Mouse (Mus musculus): ENCODE results near the gene Ccdc187. TPM values are rescaled to one million over a fixed set of nuclear protein-coding genes. Genes with fewer than 3 reads are reported as not detected.

Gene Ccdc187
- polyA plus RNA-seq, 1 experiment: not detected

- H3K79me3 ChIP-seq (ENCODE audit: low read depth): no peaks in the 10 kb centered on the region
- no peak for TF ChIP-seq MYOG (IDR thresholded peaks at IDR 0.05; ENCODE audit: control insufficient read depth, extremely low read depth, insufficient read length)
- TF ChIP-seq FOSL1 (IDR thresholded peaks at IDR 0.05; ENCODE audit: insufficient read depth, low read length, poor library complexity, severe bottlenecking): no peak
- no peak for TF ChIP-seq CEBPB (IDR thresholded peaks at IDR 0.05; ENCODE audit: low read depth)
- H3ac ChIP-seq (ENCODE audit: control insufficient read depth, insufficient read length, low read depth): no peak overlapping the region
- peaks cover 62% of the 10 kb centered on the region for H3K27me3 ChIP-seq (ENCODE audit: control insufficient read depth, insufficient read depth, insufficient read length)
- H3K4me3 ChIP-seq (ENCODE audit: insufficient read depth, poor library complexity, severe bottlenecking): no peak overlapping the region
- H3K79me2 ChIP-seq (ENCODE audit: control insufficient read depth, insufficient read depth): no peaks in the 10 kb centered on the region
- no peaks in the 10 kb centered on the region for H3K36me3 ChIP-seq (ENCODE audit: control insufficient read depth, insufficient read depth)
These were observed 26.1 kb downstream of the Ccdc187 start for GRCm38 (mm10) chr2:26268216-26268615.

GRCm38 (mm10) chr2:26266066-26266742 is 28.2 kb downstream of the Ccdc187 start:
- Histone ChIP-seq H3K79me2 (ENCODE audit: control insufficient read depth, insufficient read depth) (no peaks in the 10 kb centered on the region), H3K79me3 (ENCODE audit: low read depth) (no peaks in the 10 kb centered on the region), H3K27me3 (ENCODE audit: control insufficient read depth, insufficient read depth, insufficient read length) (peaks cover 49% of the 10 kb centered on the region), H3K4me3 (ENCODE audit: insufficient read depth, poor library complexity, severe bottlenecking) (no peak overlapping the region), H3K36me3 (ENCODE audit: control insufficient read depth, insufficient read depth) (no peaks in the 10 kb centered on the region), H3ac (ENCODE audit: control insufficient read depth, insufficient read length, low read depth) (no peak overlapping the region)
- TF ChIP-seq CTCF (IDR thresholded peaks at IDR 0.05; ENCODE audit: control insufficient read depth, insufficient read depth, insufficient read length) (no peak), FOSL1 (IDR thresholded peaks at IDR 0.05; ENCODE audit: insufficient read depth, low read length, poor library complexity, severe bottlenecking) (no peak), MYOG (IDR thresholded peaks at IDR 0.05; ENCODE audit: control insufficient read depth, extremely low read depth, insufficient read length) (no peak), CEBPB (IDR thresholded peaks at IDR 0.05; ENCODE audit: low read depth) (no peak), USF1 (IDR thresholded peaks at IDR 0.05; ENCODE audit: low read depth) (no peak), MYOD1 (IDR thresholded peaks at IDR 0.05; ENCODE audit: control insufficient read depth, insufficient read length, low read depth) (no peak), MAX (IDR thresholded peaks at IDR 0.05) (no peak)

GRCm38 (mm10) chr2:26265095-26265494 is 29.3 kb downstream of the Ccdc187 start:
- H3K36me3 ChIP-seq (ENCODE audit: control insufficient read depth, insufficient read depth): no peaks in the 10 kb centered on the region
- H3K4me3 ChIP-seq (ENCODE audit: insufficient read depth, poor library complexity, severe bottlenecking): no peak overlapping the region
- H3K27me3 ChIP-seq (ENCODE audit: control insufficient read depth, insufficient read depth, insufficient read length): peaks cover 47% of the 10 kb centered on the region
- no peaks in the 10 kb centered on the region for H3K79me3 ChIP-seq (ENCODE audit: low read depth)
- H3K79me2 ChIP-seq (ENCODE audit: control insufficient read depth, insufficient read depth): no peaks in the 10 kb centered on the region
- TF ChIP-seq MYOD1 (IDR thresholded peaks at IDR 0.05; ENCODE audit: control insufficient read depth, insufficient read length, low read depth): no peak
- TF ChIP-seq MAX (IDR thresholded peaks at IDR 0.05): no peak
- TF ChIP-seq FOSL1 (IDR thresholded peaks at IDR 0.05; ENCODE audit: insufficient read depth, low read length, poor library complexity, severe bottlenecking): no peak
- no peak for TF ChIP-seq MYOG (IDR thresholded peaks at IDR 0.05; ENCODE audit: control insufficient read depth, extremely low read depth, insufficient read length)
- no peak for TF ChIP-seq CTCF (IDR thresholded peaks at IDR 0.05; ENCODE audit: control insufficient read depth, insufficient read depth, insufficient read length)
- no peak for TF ChIP-seq USF1 (IDR thresholded peaks at IDR 0.05; ENCODE audit: low read depth)
- TF ChIP-seq CEBPB (IDR thresholded peaks at IDR 0.05; ENCODE audit: low read depth): no peak
- no peak overlapping the region for H3ac ChIP-seq (ENCODE audit: control insufficient read depth, insufficient read length, low read depth)

GRCm38 (mm10) chr2:26264646-26265045 is 29.7 kb downstream of the Ccdc187 start:
- Histone ChIP-seq H3K79me2 (ENCODE audit: control insufficient read depth, insufficient read depth) (no peaks in the 10 kb centered on the region), H3K27me3 (ENCODE audit: control insufficient read depth, insufficient read depth, insufficient read length) (peaks cover 48% of the 10 kb centered on the region), H3K79me3 (ENCODE audit: low read depth) (no peaks in the 10 kb centered on the region), H3K36me3 (ENCODE audit: control insufficient read depth, insufficient read depth) (no peaks in the 10 kb centered on the region), H3K4me3 (ENCODE audit: insufficient read depth, poor library complexity, severe bottlenecking) (no peak overlapping the region), H3ac (ENCODE audit: control insufficient read depth, insufficient read length, low read depth) (no peak overlapping the region)
- TF ChIP-seq USF1 (IDR thresholded peaks at IDR 0.05; ENCODE audit: low read depth): no peak
- TF ChIP-seq MAX (IDR thresholded peaks at IDR 0.05): no peak
- no peak for TF ChIP-seq MYOD1 (IDR thresholded peaks at IDR 0.05; ENCODE audit: control insufficient read depth, insufficient read length, low read depth)
- no peak for TF ChIP-seq CEBPB (IDR thresholded peaks at IDR 0.05; ENCODE audit: low read depth)
- TF ChIP-seq MYOG (IDR thresholded peaks at IDR 0.05; ENCODE audit: control insufficient read depth, extremely low read depth, insufficient read length): no peak
- TF ChIP-seq FOSL1 (IDR thresholded peaks at IDR 0.05; ENCODE audit: insufficient read depth, low read length, poor library complexity, severe bottlenecking): no peak
- TF ChIP-seq CTCF (IDR thresholded peaks at IDR 0.05; ENCODE audit: control insufficient read depth, insufficient read depth, insufficient read length): no peak

GRCm38 (mm10) chr2:26257315-26258096 is 36.9 kb downstream of the Ccdc187 start:
- H3K27me3 ChIP-seq (ENCODE audit: control insufficient read depth, insufficient read depth, insufficient read length): peaks cover 69% of the 10 kb centered on the region
- H3K4me3 ChIP-seq (ENCODE audit: insufficient read depth, poor library complexity, severe bottlenecking): no peak overlapping the region
- no peaks in the 10 kb centered on the region for H3K36me3 ChIP-seq (ENCODE audit: control insufficient read depth, insufficient read depth)
- H3ac ChIP-seq (ENCODE audit: control insufficient read depth, insufficient read length, low read depth): no peak overlapping the region
- H3K79me3 ChIP-seq (ENCODE audit: low read depth): no peaks in the 10 kb centered on the region
- no peak for TF ChIP-seq CTCF (IDR thresholded peaks at IDR 0.05; ENCODE audit: control insufficient read depth, insufficient read depth, insufficient read length)
- no peak for TF ChIP-seq USF1 (IDR thresholded peaks at IDR 0.05; ENCODE audit: low read depth)
- no peak for TF ChIP-seq CEBPB (IDR thresholded peaks at IDR 0.05; ENCODE audit: low read depth)
- TF ChIP-seq MYOD1 (IDR thresholded peaks at IDR 0.05; ENCODE audit: control insufficient read depth, insufficient read length, low read depth): no peak
- TF ChIP-seq MAX (IDR thresholded peaks at IDR 0.05): no peak
- H3K79me2 ChIP-seq (ENCODE audit: control insufficient read depth, insufficient read depth): no peaks in the 10 kb centered on the region

Data from C2C12 (cell line).